Mouse (Mus musculus): ENCODE data around the gene Scn1a. TPM values are rescaled to one million over a fixed set of nuclear protein-coding genes. Genes with fewer than 3 reads are reported as not detected.

Gene Scn1a
- total and polyA plus RNA-seq, 3 experiments: 0.04 to 0.05 TPM; not detected in 1

- no peaks in the 10 kb centered on the region for H3K36me3 ChIP-seq (ENCODE audit: control insufficient read depth, insufficient read depth, low read length)
- no peak overlapping the region for H3K27ac ChIP-seq
- no peak overlapping the region for H3K9ac ChIP-seq (ENCODE audit: low read depth, low read length)
- H3K4me1 ChIP-seq (ENCODE audit: control insufficient read depth, insufficient read depth, low read length): no peaks in the 10 kb centered on the region
- 58% methylated on average over 6 of the region's 6 CpGs for WGBS
- intact Hi-C loops (cut with DNase I): no loop called here
- H3K27me3 ChIP-seq (ENCODE audit: control insufficient read depth, insufficient read depth, low read length): no peaks in the 10 kb centered on the region
- no peak for TF ChIP-seq POLR2A (IDR thresholded peaks at IDR 0.05; ENCODE audit: insufficient read depth, low read depth, low read length)
- TF ChIP-seq CTCF (IDR thresholded peaks at IDR 0.05): peak; percentile 45
- DNase-seq: no peak
- no peaks in the 10 kb centered on the region for H3K79me2 ChIP-seq (replicated peaks; ENCODE audit: control insufficient read depth, insufficient read depth, low read length)
- H3K4me3 ChIP-seq: no peak overlapping the region
These were observed 104.2 kb downstream of the Scn1a start for GRCm38 (mm10) chr2:66336396-66336795.

GRCm38 (mm10) chr2:66272551-66272950 is 168.1 kb downstream of the Scn1a start:
- intact Hi-C loops (cut with DNase I): no loop called here
- no peak overlapping the region for H3K4me3 ChIP-seq
- no peak overlapping the region for H3K27ac ChIP-seq
- no peaks in the 10 kb centered on the region for H3K79me2 ChIP-seq (replicated peaks; ENCODE audit: control insufficient read depth, insufficient read depth, low read length)
- no peaks in the 10 kb centered on the region for H3K4me1 ChIP-seq (ENCODE audit: control insufficient read depth, insufficient read depth, low read length)
- no peak for DNase-seq
- TF ChIP-seq POLR2A (IDR thresholded peaks at IDR 0.05; ENCODE audit: insufficient read depth, low read depth, low read length): no peak
- H3K9ac ChIP-seq (ENCODE audit: low read depth, low read length): no peak overlapping the region
- H3K27me3 ChIP-seq (ENCODE audit: control insufficient read depth, insufficient read depth, low read length): no peaks in the 10 kb centered on the region
- no peaks in the 10 kb centered on the region for H3K36me3 ChIP-seq (ENCODE audit: control insufficient read depth, insufficient read depth, low read length)
- WGBS: 61% methylated on average over 3 of the region's 3 CpGs

GRCm38 (mm10) chr2:66256220-66257131 is 184.2 kb downstream of the Scn1a start, which contains the start of gene Ttc21b:
Gene Ttc21b (minus strand): TSS chr2:66256617.
- Histone ChIP-seq H3K79me2 (replicated peaks; ENCODE audit: control insufficient read depth, insufficient read depth, low read length) (no peaks in the 10 kb centered on the region), H3K36me3 (ENCODE audit: control insufficient read depth, insufficient read depth, low read length) (peaks cover 2% of the 10 kb centered on the region; the same call in 1 of the 2 replicates), H3K27me3 (ENCODE audit: control insufficient read depth, insufficient read depth, low read length) (no peaks in the 10 kb centered on the region), H3K9ac (ENCODE audit: low read depth, low read length) (peak within 1 kb of the TSS; percentile 83), H3K4me3 (peak within 1 kb of the TSS; percentile 77), H3K4me1 (ENCODE audit: control insufficient read depth, insufficient read depth, low read length) (peaks cover 1% of the 10 kb centered on the region; the same call in 1 of the 2 replicates), H3K27ac (peak within 1 kb of the TSS; percentile 62)
- intact Hi-C loops (cut with DNase I): loop anchor here (1.0 to 5.0 kb wide), 2 partner anchors 154 to 541 kb away; no protein-coding TSS in a partner anchor
- under 1% methylated on average over 56 of the region's 56 CpGs for WGBS
- DNase-seq: peak; percentile 94 to 95
- TF ChIP-seq POLR2A (IDR thresholded peaks at IDR 0.05; ENCODE audit: insufficient read depth, low read depth, low read length) (0 out of 2 replicates have a peak, but pooled peaks have one; percentile 7), CTCF (IDR thresholded peaks at IDR 0.05) (peak; percentile 89), EP300 (IDR thresholded peaks at IDR 0.05; ENCODE audit: insufficient read depth, low read depth, low read length) (peak; percentile 41; the same call in 1 of the 2 replicates)

- intact Hi-C loops (cut with DNase I): no loop called here
- H3K79me2 ChIP-seq (replicated peaks; ENCODE audit: control insufficient read depth, insufficient read depth, low read length): no peaks in the 10 kb centered on the region
- no peaks in the 10 kb centered on the region; the same call in 1 of the 2 replicates for H3K36me3 ChIP-seq (ENCODE audit: control insufficient read depth, insufficient read depth, low read length)
- TF ChIP-seq EP300 (IDR thresholded peaks at IDR 0.05; ENCODE audit: insufficient read depth, low read depth, low read length): no peak
- no peak for TF ChIP-seq CTCF (IDR thresholded peaks at IDR 0.05)
- no peak for TF ChIP-seq POLR2A (IDR thresholded peaks at IDR 0.05; ENCODE audit: insufficient read depth, low read depth, low read length)
- 77% methylated on average over 1 of the region's 1 CpGs for WGBS
- DNase-seq: no peak
- H3K27ac ChIP-seq: no peak overlapping the region
- no peaks in the 10 kb centered on the region for H3K4me1 ChIP-seq (ENCODE audit: control insufficient read depth, insufficient read depth, low read length)
- H3K9ac ChIP-seq (ENCODE audit: low read depth, low read length): no peak overlapping the region
- H3K27me3 ChIP-seq (ENCODE audit: control insufficient read depth, insufficient read depth, low read length): no peaks in the 10 kb centered on the region
- no peak overlapping the region for H3K4me3 ChIP-seq
These were observed 196.6 kb downstream of the Scn1a start for GRCm38 (mm10) chr2:66244013-66244412.

GRCm38 (mm10) chr2:66240334-66240733 is 200.3 kb downstream of the Scn1a start:
- no peak overlapping the region for H3K27ac ChIP-seq
- H3K36me3 ChIP-seq (ENCODE audit: control insufficient read depth, insufficient read depth, low read length): peaks cover 2% of the 10 kb centered on the region; the same call in 1 of the 2 replicates
- intact Hi-C loops (cut with DNase I): no loop called here
- H3K4me3 ChIP-seq: no peak overlapping the region
- no peak for TF ChIP-seq POLR2A (IDR thresholded peaks at IDR 0.05; ENCODE audit: insufficient read depth, low read depth, low read length)
- no peak for TF ChIP-seq EP300 (IDR thresholded peaks at IDR 0.05; ENCODE audit: insufficient read depth, low read depth, low read length)
- no peak for TF ChIP-seq CTCF (IDR thresholded peaks at IDR 0.05)
- 81% methylated on average over 1 of the region's 1 CpGs for whole genome bisulfite sequencing
- no peaks in the 10 kb centered on the region for H3K4me1 ChIP-seq (ENCODE audit: control insufficient read depth, insufficient read depth, low read length)
- no peak overlapping the region for H3K9ac ChIP-seq (ENCODE audit: low read depth, low read length)
- H3K27me3 ChIP-seq (ENCODE audit: control insufficient read depth, insufficient read depth, low read length): no peaks in the 10 kb centered on the region
- DNase-seq: no peak
- no peaks in the 10 kb centered on the region for H3K79me2 ChIP-seq (replicated peaks; ENCODE audit: control insufficient read depth, insufficient read depth, low read length)

- intact Hi-C loops (cut with DNase I): no loop called here
- DNase-seq: no peak
- no peak overlapping the region for H3K9ac ChIP-seq (ENCODE audit: low read depth, low read length)
- WGBS: 92% methylated on average over 5 of the region's 5 CpGs
- H3K4me3 ChIP-seq: no peak overlapping the region
- H3K27me3 ChIP-seq (ENCODE audit: control insufficient read depth, insufficient read depth, low read length): no peaks in the 10 kb centered on the region
- no peaks in the 10 kb centered on the region for H3K4me1 ChIP-seq (ENCODE audit: control insufficient read depth, insufficient read depth, low read length)
- TF ChIP-seq POLR2A (IDR thresholded peaks at IDR 0.05; ENCODE audit: insufficient read depth, low read depth, low read length) (no peak), CTCF (IDR thresholded peaks at IDR 0.05) (no peak), EP300 (IDR thresholded peaks at IDR 0.05; ENCODE audit: insufficient read depth, low read depth, low read length) (no peak)
- H3K27ac ChIP-seq: no peak overlapping the region
- no peaks in the 10 kb centered on the region for H3K79me2 ChIP-seq (replicated peaks; ENCODE audit: control insufficient read depth, insufficient read depth, low read length)
- peaks cover 2% of the 10 kb centered on the region; the same call in 1 of the 2 replicates for H3K36me3 ChIP-seq (ENCODE audit: control insufficient read depth, insufficient read depth, low read length)
These were observed 201.8 kb downstream of the Scn1a start for GRCm38 (mm10) chr2:66238886-66239285.
